Mouse (Mus musculus) midbrain, embryonic 11.5 days (tissue): ENCODE data around the gene Hivep2. TPM values are rescaled to one million over a fixed set of nuclear protein-coding genes. Genes with fewer than 3 reads are reported as not detected.

Experiments
- ATAC-seq: fragments of 200-750 bp; cut with Nextera tagmentation; 2 replicates; pipeline ENCODE4 v1.8.0; 2017; ENCODE audit warnings: moderate TSS enrichment, moderate library complexity; ENCODE audit not compliant: low FRiP score
- DNase-seq: peaks from one replicate; pipeline ENCODE4 v3.0.0; 2015; ENCODE audit warnings: low spot score; ENCODE audit errors: missing footprints
- H3K27ac ChIP-seq: fragments of 300-500 bp; sonication (generic); 2 replicates; pipeline ENCODE4 v1.5.1; 2014; ENCODE audit warnings: low read depth, low read length
- H3K27me3 ChIP-seq: fragments of 300-500 bp; sonication (generic); 2 replicates; pipeline ENCODE4 v1.6.1; 2014; ENCODE audit warnings: mild to moderate bottlenecking, low read length, moderate library complexity, mixed read lengths; ENCODE audit not compliant: control insufficient read depth, insufficient read depth
- H3K36me3 ChIP-seq: fragments of 300-500 bp; sonication (generic); 2 replicates; pipeline ENCODE4 v1.6.1; 2014; ENCODE audit warnings: mild to moderate bottlenecking, low read length, moderate library complexity, mixed read lengths; ENCODE audit not compliant: control insufficient read depth, insufficient read depth
- H3K4me1 ChIP-seq: fragments of 300-500 bp; sonication (generic); 2 replicates; pipeline ENCODE4 v1.6.1; 2014; ENCODE audit warnings: low read length; ENCODE audit not compliant: control insufficient read depth, insufficient read depth
- H3K4me2 ChIP-seq: fragments of 300-500 bp; sonication (generic); 2 replicates; pipeline ENCODE4 v1.6.1; 2014; ENCODE audit warnings: mild to moderate bottlenecking, moderate library complexity
- H3K4me3 ChIP-seq: fragments of 300-500 bp; sonication (generic); 2 replicates; pipeline ENCODE4 v1.5.1; 2014; ENCODE audit warnings: low read depth, low read length
- H3K9ac ChIP-seq: fragments of 300-500 bp; sonication (generic); 2 replicates; pipeline ENCODE4 v1.6.1; 2014; ENCODE audit warnings: low read length
- H3K9me3 ChIP-seq: fragments of 300-500 bp; sonication (generic); 2 replicates; pipeline ENCODE4 v1.6.1; 2016; ENCODE audit warnings: low read length; ENCODE audit not compliant: control insufficient read depth
- WGBS: fragments of 180-500 bp; shearing (Covaris S2); extraction: QIAGEN DNeasy Blood & Tissue Kit; methylation state at CpG from one replicate; pipeline ENCODE4 v1.1.7; 2014; 5-methylcytosine and 5-hydroxymethylcytosine counted together
- polyA plus RNA-seq: library from polyadenylated mRNA; unstranded; fragments of >200 nt; fragmentation: Nextera tagmentation; extraction: Ambion mirVana; gene quantifications from 2 replicates; pipeline ENCODE4 v1.2.1, GENCODE M21; 2014

Gene Hivep2
- polyA plus RNA-seq, 1 experiment from 2014 or later: 5.4 TPM

GRCm38 (mm10) chr10:14064759-14065395, 99.0 kb downstream of the Hivep2 start:
- ATAC-seq (no peak), DNase-seq (peak; percentile 60)
- WGBS: 85% methylated on average over 15 of the region's 15 CpGs
- Histone ChIP-seq H3K27ac (no peak overlapping the region), H3K27me3 (no peaks in the 10 kb centered on the region), H3K4me2 (no peak overlapping the region), H3K9ac (no peak overlapping the region), H3K9me3 (no peaks in the 10 kb centered on the region), H3K4me1 (no peaks in the 10 kb centered on the region), H3K4me3 (no peak overlapping the region), H3K36me3 (no peaks in the 10 kb centered on the region)

- Histone ChIP-seq H3K9ac (no peak overlapping the region), H3K27me3 (no peaks in the 10 kb centered on the region), H3K36me3 (no peaks in the 10 kb centered on the region), H3K27ac (no peak overlapping the region), H3K4me1 (no peaks in the 10 kb centered on the region), H3K9me3 (no peaks in the 10 kb centered on the region), H3K4me3 (no peak overlapping the region), H3K4me2 (no peak overlapping the region)
- ATAC-seq: no peak
- 82% methylated on average over 4 of the region's 4 CpGs for WGBS
- no peak for DNase-seq
These were observed 101.9 kb downstream of the Hivep2 start for GRCm38 (mm10) chr10:14067802-14068201.

DNA sequence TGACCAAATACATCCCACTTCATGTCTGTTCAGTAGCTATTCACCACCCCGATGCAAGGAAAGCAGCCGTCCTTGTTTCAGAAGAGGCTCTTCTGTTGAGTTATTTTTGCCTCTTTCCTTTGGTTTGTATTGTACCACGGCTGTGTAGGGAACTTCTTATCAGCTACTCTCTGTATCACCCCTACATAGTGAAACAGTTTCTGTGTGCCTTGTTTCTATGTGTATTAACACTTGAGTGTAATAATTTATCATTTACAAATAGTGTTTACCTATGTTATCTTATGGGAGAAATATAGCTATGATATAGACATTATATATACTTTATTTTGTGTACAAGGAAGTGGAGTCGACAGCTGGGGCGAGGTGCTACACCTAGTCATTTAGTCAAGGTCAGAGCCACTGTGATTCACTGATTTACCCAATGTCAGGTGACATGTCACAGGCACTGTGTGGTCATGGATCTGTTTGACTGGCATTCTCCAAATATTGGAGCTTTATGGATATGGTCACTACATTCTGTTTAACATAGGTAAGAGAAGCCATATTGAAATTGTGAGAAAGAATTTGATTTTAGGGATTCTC, 104.7 kb downstream of the Hivep2 start:
- no peaks in the 10 kb centered on the region for H3K27me3 ChIP-seq
- no peak overlapping the region for H3K4me3 ChIP-seq
- H3K4me1 ChIP-seq: no peaks in the 10 kb centered on the region
- 90% methylated on average over 5 of the region's 5 CpGs for WGBS
- no peak overlapping the region for H3K9ac ChIP-seq
- DNase-seq (no peak), ATAC-seq (no peak)
- H3K36me3 ChIP-seq: no peaks in the 10 kb centered on the region
- no peak overlapping the region for H3K4me2 ChIP-seq
- no peak overlapping the region for H3K27ac ChIP-seq
- no peaks in the 10 kb centered on the region for H3K9me3 ChIP-seq

DNA sequence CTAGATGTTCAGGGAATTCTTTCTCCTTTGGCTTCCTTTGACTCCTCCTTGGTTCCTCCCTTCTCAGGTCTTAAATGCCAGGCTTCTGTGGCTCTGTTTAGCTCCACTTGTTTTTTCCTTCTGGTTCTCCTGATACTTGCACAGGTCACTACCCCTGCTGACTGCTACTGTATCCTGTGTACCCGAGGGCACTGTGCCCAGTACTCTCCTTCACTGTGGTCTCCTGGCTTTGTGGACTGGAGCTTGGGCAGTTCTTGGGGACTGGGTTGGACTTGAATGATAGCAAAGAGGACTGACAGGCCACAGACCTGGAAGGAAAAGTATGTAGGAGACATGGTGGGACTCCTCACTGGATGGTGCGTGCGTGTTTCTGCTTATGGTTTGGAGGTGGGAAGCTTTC, 106.6 kb downstream of the Hivep2 start:
- DNase-seq (no peak), ATAC-seq (no peak)
- Histone ChIP-seq H3K36me3 (no peaks in the 10 kb centered on the region), H3K4me1 (no peaks in the 10 kb centered on the region), H3K27me3 (no peaks in the 10 kb centered on the region), H3K9ac (no peak overlapping the region), H3K9me3 (no peaks in the 10 kb centered on the region), H3K27ac (no peak overlapping the region), H3K4me2 (no peak overlapping the region), H3K4me3 (no peak overlapping the region)
- WGBS: 89% methylated on average over 3 of the region's 3 CpGs

DNA sequence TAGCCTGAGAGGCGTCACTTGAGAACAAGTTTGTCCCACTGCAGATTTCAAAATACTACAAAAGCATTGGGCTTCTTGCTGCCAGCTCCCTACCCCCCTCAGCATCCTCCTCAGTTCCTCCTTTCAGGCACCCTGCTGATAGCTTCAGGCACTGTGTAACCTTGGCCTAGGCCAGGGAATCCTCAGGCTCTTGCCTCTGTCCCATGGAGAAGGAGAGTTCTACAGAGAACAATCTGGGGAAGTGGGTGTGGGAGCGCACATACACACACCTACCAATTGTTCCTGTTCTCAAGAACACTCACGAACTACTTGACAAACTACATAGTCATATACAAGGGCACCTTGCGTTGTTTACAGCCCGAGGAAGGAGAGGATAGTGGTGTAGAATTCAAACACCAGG, 109.9 kb downstream of the Hivep2 start:
- no peak overlapping the region for H3K4me2 ChIP-seq
- ATAC-seq (no peak), DNase-seq (no peak)
- H3K9me3 ChIP-seq: no peaks in the 10 kb centered on the region
- H3K9ac ChIP-seq: no peak overlapping the region
- WGBS: 93% methylated on average over 5 of the region's 5 CpGs
- no peaks in the 10 kb centered on the region for H3K36me3 ChIP-seq
- no peak overlapping the region for H3K4me3 ChIP-seq
- H3K4me1 ChIP-seq: no peaks in the 10 kb centered on the region
- no peak overlapping the region for H3K27ac ChIP-seq
- H3K27me3 ChIP-seq: no peaks in the 10 kb centered on the region

DNA sequence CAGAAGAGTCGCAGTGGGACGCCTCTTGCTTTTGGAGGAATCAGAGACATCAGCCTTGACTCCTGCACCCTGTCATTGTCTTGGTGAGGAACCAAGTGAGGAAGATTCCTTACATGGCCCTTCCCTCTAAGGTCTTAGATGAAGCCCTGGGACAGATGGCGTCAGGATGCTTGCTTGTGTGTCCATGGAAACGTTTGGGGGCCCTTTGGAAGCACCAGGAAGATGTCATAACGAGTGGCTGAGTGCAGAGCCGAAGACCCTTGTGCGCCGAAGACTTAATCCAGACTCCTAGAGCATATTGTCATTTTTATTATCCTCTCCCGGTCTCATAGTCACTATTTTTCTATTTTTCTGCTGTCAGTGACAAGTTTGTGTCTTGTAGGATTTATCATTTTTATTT, 111.0 kb downstream of the Hivep2 start:
- WGBS: 76% methylated on average over 9 of the region's 9 CpGs
- Histone ChIP-seq H3K4me3 (no peak overlapping the region), H3K4me1 (no peaks in the 10 kb centered on the region), H3K9ac (no peak overlapping the region), H3K27ac (no peak overlapping the region), H3K36me3 (no peaks in the 10 kb centered on the region), H3K27me3 (no peaks in the 10 kb centered on the region), H3K4me2 (no peak overlapping the region), H3K9me3 (no peaks in the 10 kb centered on the region)
- ATAC-seq (no peak), DNase-seq (no peak)

- no peaks in the 10 kb centered on the region for H3K4me1 ChIP-seq
- DNase-seq: no peak
- H3K4me3 ChIP-seq: no peak overlapping the region
- H3K27ac ChIP-seq: no peak overlapping the region
- H3K4me2 ChIP-seq: no peak overlapping the region
- H3K9ac ChIP-seq: no peak overlapping the region
- H3K9me3 ChIP-seq: no peaks in the 10 kb centered on the region
- 89% methylated on average over 6 of the region's 6 CpGs for WGBS
- no peaks in the 10 kb centered on the region for H3K36me3 ChIP-seq
- H3K27me3 ChIP-seq: no peaks in the 10 kb centered on the region
- ATAC-seq: no peak
These were observed 115.0 kb downstream of the Hivep2 start for GRCm38 (mm10) chr10:14080830-14081229.

- DNase-seq: no peak
- H3K36me3 ChIP-seq: no peaks in the 10 kb centered on the region
- H3K9ac ChIP-seq: no peak overlapping the region
- H3K27me3 ChIP-seq: no peaks in the 10 kb centered on the region
- H3K4me1 ChIP-seq: no peaks in the 10 kb centered on the region
- no peak overlapping the region for H3K4me3 ChIP-seq
- no peak overlapping the region for H3K4me2 ChIP-seq
- no peak overlapping the region for H3K27ac ChIP-seq
- H3K9me3 ChIP-seq: no peaks in the 10 kb centered on the region
- no peak for ATAC-seq
- 64% methylated on average over 3 of the region's 3 CpGs for WGBS
These were observed 115.9 kb downstream of the Hivep2 start for GRCm38 (mm10) chr10:14081824-14082223.

GRCm38 (mm10) chr10:14082275-14082674, 116.4 kb downstream of the Hivep2 start:
- Histone ChIP-seq H3K4me3 (no peak overlapping the region), H3K9ac (no peak overlapping the region), H3K27me3 (no peaks in the 10 kb centered on the region), H3K4me1 (no peaks in the 10 kb centered on the region), H3K4me2 (no peak overlapping the region), H3K9me3 (no peaks in the 10 kb centered on the region), H3K27ac (no peak overlapping the region), H3K36me3 (no peaks in the 10 kb centered on the region)
- DNase-seq: no peak
- WGBS: 79% methylated on average over 3 of the region's 3 CpGs
- ATAC-seq: no peak
